8 mouse cellular contexts compared by ENCODE assay signal in genomic region chr6:128334397-128335124, GRCm38 (mm10). TPM values are rescaled to one million over a fixed set of nuclear protein-coding genes. Genes with fewer than 3 reads are reported as not detected.
DNase-seq lines count a peak whose midpoint lies in the region; ATAC-seq lines count a peak whose summit lies in the region.

No protein-coding gene starts in this region.

- peak; percentile 85 for DNase-seq in 3T3-L1 (ENCODE audit: low read depth, low spot score)
- peak; percentile 60 for DNase-seq in adrenal gland, adult 2 months
- DNase-seq in embryo, embryonic 11 days = peak; percentile 86
- peak; percentile 57 to 85 for DNase-seq in heart, adult 18-20 months
- peak; percentile 47 for DNase-seq in kidney, adult 11 months
- DNase-seq in left cerebral cortex, postnatal 4 days = peak; percentile 81
- peak; percentile 33 to 44 for DNase-seq in spleen, postnatal 36 days (ENCODE audit: low spot score in 2 of 2)

- WGBS in midbrain, embryonic 12.5 days = 18% methylated on average over 12 of the region's 12 CpGs

- intact Hi-C loops in left cerebral cortex, postnatal 4 days (cut with DNase I) = loop anchor here (1.0 kb wide), 1 partner anchor 15 kb away; no protein-coding TSS in a partner anchor

- peaks cover 13% of the 10 kb centered on the region for H3K9me3 ChIP-seq in midbrain, embryonic 12.5 days

- H3K4me2 ChIP-seq in midbrain, embryonic 12.5 days (replicated peaks) = no peak overlapping the region

- H3K9ac ChIP-seq in midbrain, embryonic 12.5 days (replicated peaks) = no peak overlapping the region

- H3K4me3 ChIP-seq in midbrain, embryonic 12.5 days = no peak overlapping the region

- peak; percentile 80 for ATAC-seq in midbrain, embryonic 12.5 days (ENCODE audit: low FRiP score, low read depth)

- H3K36me3 ChIP-seq in midbrain, embryonic 12.5 days = peaks cover 56% of the 10 kb centered on the region

- H3K27ac ChIP-seq in midbrain, embryonic 12.5 days (replicated peaks) = no peak overlapping the region

- peaks cover 8% of the 10 kb centered on the region; the same call in 1 of the 2 replicates for H3K4me1 ChIP-seq in midbrain, embryonic 12.5 days

- no peaks in the 10 kb centered on the region for H3K27me3 ChIP-seq in midbrain, embryonic 12.5 days

RNA-seq across cellular contexts. Expression of gene Tulp3, which starts 21.1 kb away (rescaled TPM):
- total RNA-seq in adrenal gland, adult 2 months (2021) = 10 to 100 TPM; 34.9 to 42.6 TPM
- 20.2 and 25.7 TPM in 2 replicates for polyA plus RNA-seq in adrenal gland, adult 2 months (2012; rRNA removed)
- total RNA-seq in heart, adult 18-20 months (2021) = 1 to 10 TPM; 5.6 to 6.1 TPM
- 10 to 100 TPM; 21.8 to 24.7 TPM for total RNA-seq in left cerebral cortex, postnatal 4 days (2021)
- polyA plus RNA-seq in midbrain, embryonic 12.5 days (2016; fragmentation: Nextera tagmentation; extraction: Ambion mirVana) = 19.0 and 19.7 TPM in 2 replicates

RNA-seq across cellular contexts. Expression of gene Rhno1, which starts 28.1 kb away (rescaled TPM):
- 10 to 100 TPM; 15.9 to 18.0 TPM for total RNA-seq in adrenal gland, adult 2 months (2021)
- polyA plus RNA-seq in adrenal gland, adult 2 months (2012; rRNA removed) = 11.2 TPM in 2 replicates
- 10 to 100 TPM in 1 of 2 experiments, 1 to 10 TPM in 1; 8.8 to 10.6 TPM for total RNA-seq in heart, adult 18-20 months (2021)
- total RNA-seq in left cerebral cortex, postnatal 4 days (2021) = 10 to 100 TPM; 35.5 to 36.8 TPM
- polyA plus RNA-seq in midbrain, embryonic 12.5 days (2016; fragmentation: Nextera tagmentation; extraction: Ambion mirVana) = 159 and 171 TPM in 2 replicates

RNA-seq across cellular contexts. Expression of gene Foxm1, which starts 28.2 kb away (rescaled TPM):
- 1 to 10 TPM; 1.9 to 3.0 TPM for total RNA-seq in adrenal gland, adult 2 months (2021)
- 4.5 and 4.7 TPM in 2 replicates for polyA plus RNA-seq in adrenal gland, adult 2 months (2012; rRNA removed)
- total RNA-seq in heart, adult 18-20 months (2021) = under 1 TPM; 0.52 to 0.98 TPM
- 10 to 100 TPM in 1 of 2 experiments, 1 to 10 TPM in 1; 8.7 to 11.2 TPM for total RNA-seq in left cerebral cortex, postnatal 4 days (2021)
- polyA plus RNA-seq in midbrain, embryonic 12.5 days (2016; fragmentation: Nextera tagmentation; extraction: Ambion mirVana) = 61.0 and 67.7 TPM in 2 replicates

RNA-seq across cellular contexts. Expression of gene Tead4, which starts 33.9 kb away (rescaled TPM):
- total RNA-seq in adrenal gland, adult 2 months (2021) = 1 to 10 TPM; 2.7 to 2.9 TPM
- polyA plus RNA-seq in adrenal gland, adult 2 months (2012; rRNA removed) = 2.9 and 3.6 TPM in 2 replicates
- total RNA-seq in heart, adult 18-20 months (2021) = 1 to 10 TPM; 3.1 to 5.0 TPM
- total RNA-seq in left cerebral cortex, postnatal 4 days (2021) = 1 to 10 TPM; 1.2 to 1.6 TPM
- 0.93 and 1.5 TPM in 2 replicates for polyA plus RNA-seq in midbrain, embryonic 12.5 days (2016; fragmentation: Nextera tagmentation; extraction: Ambion mirVana)

RNA-seq across cellular contexts. Expression of gene Tex52, which starts 40.7 kb away (rescaled TPM):
- total RNA-seq in adrenal gland, adult 2 months (2021) = not detected
- not detected in 2 replicates for polyA plus RNA-seq in adrenal gland, adult 2 months (2012; rRNA removed)
- total RNA-seq in heart, adult 18-20 months (2021) = not detected
- under 1 TPM; 0.32 to 0.46 TPM for total RNA-seq in left cerebral cortex, postnatal 4 days (2021)
- 0.55 and 0.71 TPM in 2 replicates for polyA plus RNA-seq in midbrain, embryonic 12.5 days (2016; fragmentation: Nextera tagmentation; extraction: Ambion mirVana)
